Mouse (Mus musculus) 416B (cell line): ENCODE measurements around the gene Ptpn7.
A peak's percentile ranks its signal among the peaks of the same experiment; 100 is the strongest.
"Not testable (repeated sequence)": the region's sequence is repeated elsewhere in the genome, so short reads cannot be mapped to it uniquely, and the experiment has no call there.

Source experiments
- DNase-seq: peaks from one replicate; pipeline ENCODE4 v3.0.0; 2011; ENCODE audit warnings: low read depth

The Ptpn7 gene

GRCm38 (mm10) chr1:135132473-135132872 is at the start of gene Ptpn7:
Ptpn7 (plus strand) TSS chr1:135132700.
- DNase-seq, result peak; percentile 97

GRCm38 (mm10) chr1:135083465-135083864 is 49.0 kb upstream of the Ptpn7 start:
- no peak for DNase-seq

GRCm38 (mm10) chr1:135085296-135085871 is 47.1 kb upstream of the Ptpn7 start:
- no peak for DNase-seq

GRCm38 (mm10) chr1:135086015-135086414 is 46.5 kb upstream of the Ptpn7 start:
- no peak for DNase-seq

GRCm38 (mm10) chr1:135087414-135087813 is 45.1 kb upstream of the Ptpn7 start:
- DNase-seq, result no peak

- no peak for DNase-seq
These were observed 42.9 kb upstream of the Ptpn7 start for GRCm38 (mm10) chr1:135089626-135090025.

- no peak for DNase-seq
These were observed 41.6 kb upstream of the Ptpn7 start for GRCm38 (mm10) chr1:135090914-135091313.

- peak; percentile 22 for DNase-seq
These were observed 37.8 kb upstream of the Ptpn7 start for GRCm38 (mm10) chr1:135094723-135095122.

- peak; percentile 63 for DNase-seq
These were observed 37.3 kb upstream of the Ptpn7 start for GRCm38 (mm10) chr1:135095189-135095588.

GRCm38 (mm10) chr1:135096312-135096711 is 36.2 kb upstream of the Ptpn7 start:
- DNase-seq, result no peak

- no peak for DNase-seq
These were observed 35.1 kb upstream of the Ptpn7 start for GRCm38 (mm10) chr1:135097441-135097840.

GRCm38 (mm10) chr1:135098441-135098840 is 34.1 kb upstream of the Ptpn7 start:
- DNase-seq, result no peak

GRCm38 (mm10) chr1:135100400-135100799 is 32.1 kb upstream of the Ptpn7 start:
- no peak for DNase-seq

GRCm38 (mm10) chr1:135105124-135105523 is 27.4 kb upstream of the Ptpn7 start, which contains the start of gene Lgr6:
Lgr6 (minus strand) TSS chr1:135105276.
- DNase-seq, result no peak

- peak; percentile 79 for DNase-seq
These were observed 26.5 kb upstream of the Ptpn7 start for GRCm38 (mm10) chr1:135105951-135106350.

- peak; percentile 69 for DNase-seq
These were observed 23.9 kb upstream of the Ptpn7 start for GRCm38 (mm10) chr1:135108611-135109010.

- DNase-seq, result peak; percentile 66
These were observed 22.4 kb upstream of the Ptpn7 start for GRCm38 (mm10) chr1:135110075-135110474.

GRCm38 (mm10) chr1:135111271-135111670 is 21.2 kb upstream of the Ptpn7 start:
- not testable (repeated sequence) for DNase-seq

GRCm38 (mm10) chr1:135112661-135113060 is 19.8 kb upstream of the Ptpn7 start:
- DNase-seq, result peak; percentile 78

GRCm38 (mm10) chr1:135124573-135125363 is 7.7 kb upstream of the Ptpn7 start:
- no peak for DNase-seq

GRCm38 (mm10) chr1:135125990-135126389 is 6.5 kb upstream of the Ptpn7 start:
- no peak for DNase-seq

- no peak for DNase-seq
These were observed 6.0 kb upstream of the Ptpn7 start for GRCm38 (mm10) chr1:135126443-135127027.

- DNase-seq, result no peak
These were observed 4.5 kb upstream of the Ptpn7 start for GRCm38 (mm10) chr1:135128011-135128441.
